Mouse (Mus musculus) embryonic fibroblast, embryonic 13.5 days (primary cell): ENCODE results near the gene Gm5678.
"Not testable (repeated sequence)": the region's sequence is repeated elsewhere in the genome, so short reads cannot be mapped to it uniquely, and the experiment has no call there.

Experiments
- CTCF ChIP-seq: IDR thresholded peaks from 2 replicates; pipeline ENCODE4 v1.5.1; 2011; ENCODE audit warnings: mild to moderate bottlenecking, control low read depth, low read length, moderate library complexity, borderline replicate concordance; ENCODE audit not compliant: insufficient read depth
- POLR2A ChIP-seq: IDR thresholded peaks from 2 replicates; pipeline ENCODE4 v1.6.1; 2011; ENCODE audit warnings: low read depth, mild to moderate bottlenecking, control low read depth, low read length, moderate library complexity

- not testable (repeated sequence) for TF ChIP-seq CTCF, POLR2A
Observed at GRCm38 (mm10) chr16:93670466-93670865, 42.6 kb downstream of the Gm5678 start.
